Mouse (Mus musculus): ENCODE results near the gene Golt1a. TPM values are rescaled to one million over a fixed set of nuclear protein-coding genes. Genes with fewer than 3 reads are reported as not detected.

The Golt1a gene
- total and polyA plus RNA-seq, 3 experiments: not detected

DNA sequence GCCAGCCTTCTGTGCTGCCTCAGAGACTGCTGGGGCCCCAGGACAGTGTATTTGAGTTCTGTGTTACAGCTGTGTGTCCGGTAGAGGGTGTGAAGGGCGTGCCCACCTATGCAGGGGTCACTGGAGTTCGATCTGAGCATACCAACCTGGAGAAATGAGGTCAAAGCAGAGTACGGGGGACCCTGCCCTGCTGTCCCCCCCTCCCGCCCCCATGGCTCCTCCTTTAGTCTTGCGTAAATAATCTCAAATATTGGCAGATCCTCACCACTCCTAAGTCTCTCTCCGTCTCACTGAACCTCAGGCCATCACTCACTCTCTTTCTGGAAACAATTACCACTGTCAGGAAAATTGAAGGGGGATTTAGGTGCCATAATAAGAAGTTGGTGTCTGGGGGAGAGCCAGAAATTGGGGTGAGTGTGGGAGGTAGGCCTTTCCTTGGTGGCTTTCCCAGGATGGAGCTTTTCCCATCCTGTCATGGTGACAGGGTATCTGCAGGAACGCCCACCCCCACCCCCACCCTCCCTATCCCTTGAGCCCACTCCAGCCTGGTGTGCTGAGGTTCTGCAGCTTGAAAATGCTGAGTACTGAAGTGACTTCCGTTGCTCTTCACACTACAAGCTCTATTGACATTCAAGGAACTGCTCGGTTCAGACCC is 57.5 kb downstream of the Golt1a start:
- Histone ChIP-seq H3K9ac (ENCODE audit: insufficient read depth, low read depth) (no peak overlapping the region), H3K27me3 (replicated peaks) (peaks cover 96% of the 10 kb centered on the region), H3K4me3 (replicated peaks in 1 of 3; ENCODE audit: low read depth in 2 of 3, low read length in 2 of 3, poor library complexity in 1 of 3) (no peak overlapping the region), H3K36me3 (replicated peaks in 1 of 2; ENCODE audit: control insufficient read depth in 1 of 2, insufficient read depth in 1 of 2, low read length in 1 of 2) (no peaks in the 10 kb centered on the region), H3K9me3 (replicated peaks; ENCODE audit: low read length) (no peaks in the 10 kb centered on the region), H3K27ac (ENCODE audit: insufficient read depth, low read depth) (no peak overlapping the region), H3K79me2 (replicated peaks; ENCODE audit: control insufficient read depth, extremely low read depth, insufficient read depth, poor library complexity, severe bottlenecking) (no peaks in the 10 kb centered on the region), H3K4me1 (ENCODE audit: control insufficient read depth in 1 of 2, insufficient read depth in 2 of 2) (peaks cover 9 to 26% of the 10 kb centered on the region in 2 experiments; a peak in 3 of 4 replicates), H3K4me2 (ENCODE audit: insufficient read depth, low read depth, poor library complexity, severe bottlenecking) (no peak overlapping the region)
- DNase-seq (ENCODE audit: extremely low read depth): no peak
- in situ Hi-C loops (cut with MboI; ENCODE audit: low pct_ligation_motif_present, low pct_unique_long_range_greater_than_20kb, low sequenced_read_pairs) (loop anchor here (25.0 kb wide), 1 partner anchor 330 kb away; the partner anchor contains the start of genes Mdm4 and Pik3c2b), dilution Hi-C loops (cut with MboI; ENCODE audit: extremely low pct_ligation_motif_present, extremely low pct_unique_long_range_greater_than_20kb, low sequenced_read_pairs) (no loop called here)
- no peak for TF ChIP-seq UBTF (IDR thresholded peaks at IDR 0.05; ENCODE audit: low read depth, low read length)
- TF ChIP-seq TCF12 (IDR thresholded peaks at IDR 0.05; ENCODE audit: low read depth, low read length): no peak
- no peak for TF ChIP-seq CHD1 (IDR thresholded peaks at IDR 0.05; ENCODE audit: low read depth, low read length)
- no peak for TF ChIP-seq ETS1 (conservative IDR thresholded peaks at IDR 0.05; ENCODE audit: low read depth, low read length)
- no peak for TF ChIP-seq KAT2A (IDR thresholded peaks at IDR 0.05; ENCODE audit: insufficient replicate concordance, low read length)
- no peak for TF ChIP-seq USF1 (IDR thresholded peaks at IDR 0.05; ENCODE audit: low read depth, low read length)
- TF ChIP-seq POLR2AphosphoS2 (IDR thresholded peaks at IDR 0.05; ENCODE audit: low read depth, low read length): no peak
- no peak for TF ChIP-seq SIN3A (IDR thresholded peaks at IDR 0.05; ENCODE audit: low read length)
- no peak for TF ChIP-seq ZC3H11A (IDR thresholded peaks at IDR 0.05; ENCODE audit: low read depth, low read length)
- no peak for TF ChIP-seq BHLHE40 (IDR thresholded peaks at IDR 0.05; ENCODE audit: low read depth, low read length)

DNA sequence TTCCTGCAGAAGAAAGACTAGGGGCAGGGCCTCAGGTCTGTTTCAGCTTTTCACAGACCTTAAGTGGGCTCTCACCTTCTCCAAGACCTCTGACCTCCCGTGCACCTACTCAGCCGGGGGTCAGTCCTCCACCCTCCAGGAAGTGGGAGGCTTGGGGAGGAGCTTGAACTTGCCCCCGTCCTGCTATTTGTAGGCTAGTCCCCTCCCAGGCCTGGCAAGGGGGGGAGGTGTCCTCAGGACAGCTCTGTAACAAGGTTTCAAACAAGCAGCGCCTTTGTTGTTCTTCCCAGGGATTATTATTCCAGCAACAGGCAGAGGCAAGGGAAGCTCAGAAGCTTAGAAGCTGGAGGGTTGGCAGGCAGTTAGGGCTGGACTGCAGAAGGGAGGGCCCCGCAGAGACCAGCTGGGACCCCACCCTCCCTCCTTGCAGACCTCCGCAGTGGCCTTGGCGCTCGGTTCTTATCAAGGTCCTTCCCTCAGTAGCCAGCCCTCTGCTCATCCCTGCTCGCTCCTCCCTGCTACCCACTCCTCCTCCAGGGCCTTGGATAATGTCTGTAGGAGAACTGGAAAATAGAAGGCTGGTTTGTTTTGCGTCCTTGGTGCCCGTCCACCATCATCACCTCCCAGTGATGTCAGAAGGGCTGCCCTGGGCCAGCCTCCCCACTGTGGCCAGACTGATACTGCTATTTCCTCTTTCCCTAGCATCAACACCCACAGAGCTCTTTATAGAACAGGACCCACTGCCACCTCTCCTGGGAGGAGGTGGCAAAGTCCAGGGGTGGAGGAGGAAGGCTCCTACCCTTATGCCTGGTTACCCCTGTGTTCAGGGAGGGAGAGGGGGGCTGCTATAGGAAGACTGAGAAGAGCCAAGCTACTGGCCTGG is 58.2 kb downstream of the Golt1a start:
- no peaks in the 10 kb centered on the region for H3K36me3 ChIP-seq (replicated peaks in 1 of 2; ENCODE audit: control insufficient read depth in 1 of 2, insufficient read depth in 1 of 2, low read length in 1 of 2)
- DNase-seq (ENCODE audit: extremely low read depth): no peak
- TF ChIP-seq USF1 (IDR thresholded peaks at IDR 0.05; ENCODE audit: low read depth, low read length) (no peak), GABPA (IDR thresholded peaks at IDR 0.05; ENCODE audit: insufficient replicate concordance, low read depth, low read length) (no peak), CHD1 (IDR thresholded peaks at IDR 0.05; ENCODE audit: low read depth, low read length) (no peak), CTCF (conservative IDR thresholded peaks at IDR 0.05 in 1 of 2, IDR thresholded peaks at IDR 0.05 in 1 of 2; ENCODE audit: low read depth in 2 of 2, low read length in 2 of 2) (no peak)
- H3K9ac ChIP-seq (ENCODE audit: insufficient read depth, low read depth): no peak overlapping the region
- in situ Hi-C loops (cut with MboI; ENCODE audit: low pct_ligation_motif_present, low pct_unique_long_range_greater_than_20kb, low sequenced_read_pairs) (loop anchor here (25.0 kb wide), 1 partner anchor 331 kb away; the partner anchor contains the start of genes Mdm4 and Pik3c2b), dilution Hi-C loops (cut with MboI; ENCODE audit: extremely low pct_ligation_motif_present, extremely low pct_unique_long_range_greater_than_20kb, low sequenced_read_pairs) (no loop called here)
- H3K27ac ChIP-seq (ENCODE audit: insufficient read depth, low read depth): no peak overlapping the region
- no peak overlapping the region for H3K4me3 ChIP-seq (replicated peaks in 1 of 3; ENCODE audit: low read depth in 2 of 3, low read length in 2 of 3, poor library complexity in 1 of 3)
- no peaks in the 10 kb centered on the region for H3K9me3 ChIP-seq (replicated peaks; ENCODE audit: low read length)
- peaks cover 96% of the 10 kb centered on the region for H3K27me3 ChIP-seq (replicated peaks)
- peaks cover 8 to 26% of the 10 kb centered on the region in 2 experiments; a peak in 3 of 4 replicates for H3K4me1 ChIP-seq (ENCODE audit: control insufficient read depth in 1 of 2, insufficient read depth in 2 of 2)
- H3K4me2 ChIP-seq (ENCODE audit: insufficient read depth, low read depth, poor library complexity, severe bottlenecking): no peak overlapping the region
- no peaks in the 10 kb centered on the region for H3K79me2 ChIP-seq (replicated peaks; ENCODE audit: control insufficient read depth, extremely low read depth, insufficient read depth, poor library complexity, severe bottlenecking)
